Mouse (Mus musculus) embryonic facial prominence, embryonic 14.5 days (tissue): ENCODE results near the gene Slc48a1. TPM values are rescaled to one million over a fixed set of nuclear protein-coding genes. Genes with fewer than 3 reads are reported as not detected.

Source experiments
- ATAC-seq: fragments of 200-750 bp; cut with Nextera tagmentation; 2 replicates; pipeline ENCODE4 v1.8.0; 2017; ENCODE audit warnings: low read depth, moderate number of reproducible peaks, moderate TSS enrichment
- DNase-seq: peaks from one replicate; pipeline ENCODE4 v3.0.0-alpha.2; 2015; ENCODE audit warnings: low spot score
- H3K27ac ChIP-seq: fragments of 300-500 bp; sonication (generic); replicated peaks from 2 replicates; pipeline ENCODE4 v1.5.1; 2014; ENCODE audit warnings: low read depth, mild to moderate bottlenecking, low read length, moderate library complexity
- H3K27me3 ChIP-seq: fragments of 300-500 bp; sonication (generic); replicated peaks from 2 replicates; pipeline ENCODE4 v1.6.1; 2014; ENCODE audit warnings: low read length; ENCODE audit not compliant: control insufficient read depth, insufficient read depth
- H3K36me3 ChIP-seq: fragments of 300-500 bp; sonication (generic); 2 replicates; pipeline ENCODE4 v1.6.1; 2014; ENCODE audit warnings: low read length, mixed read lengths; ENCODE audit not compliant: control insufficient read depth, insufficient read depth
- H3K4me1 ChIP-seq: fragments of 300-500 bp; sonication (generic); 2 replicates; pipeline ENCODE4 v1.6.1; 2014; ENCODE audit warnings: antibody characterized with exemption, low read length; ENCODE audit not compliant: control insufficient read depth, insufficient read depth
- H3K4me2 ChIP-seq: fragments of 300-500 bp; sonication (generic); 2 replicates; pipeline ENCODE4 v1.6.1; 2014; ENCODE audit warnings: low read depth, mild to moderate bottlenecking, low read length, moderate library complexity, mixed read lengths
- H3K4me3 ChIP-seq: fragments of 300-500 bp; sonication (generic); 2 replicates; pipeline ENCODE4 v1.5.1; 2014; ENCODE audit warnings: low read depth, mild to moderate bottlenecking, low read length
- H3K9ac ChIP-seq: fragments of 300-500 bp; sonication (generic); 2 replicates; pipeline ENCODE4 v1.6.1; 2014; ENCODE audit warnings: low read depth, mild to moderate bottlenecking, low read length, moderate library complexity, mixed read lengths
- H3K9me3 ChIP-seq: fragments of 300-500 bp; sonication (generic); 2 replicates; pipeline ENCODE4 v1.6.1; 2016; ENCODE audit warnings: low read length; ENCODE audit not compliant: control insufficient read depth
- WGBS: fragments of 180-500 bp; shearing (Covaris S2); extraction: QIAGEN DNeasy Blood & Tissue Kit; methylation state at CpG from one replicate; pipeline ENCODE4 v1.1.7; 2014; 5-methylcytosine and 5-hydroxymethylcytosine counted together
- polyA plus RNA-seq: library from polyadenylated mRNA; unstranded; fragments of >200 nt; fragmentation: Nextera tagmentation; extraction: Ambion mirVana; gene quantifications from 2 replicates; pipeline ENCODE4 v1.2.1, GENCODE M21; 2014

The Slc48a1 gene
- polyA plus RNA-seq, 1 experiment from 2014 or later, result 37.5 TPM

DNA sequence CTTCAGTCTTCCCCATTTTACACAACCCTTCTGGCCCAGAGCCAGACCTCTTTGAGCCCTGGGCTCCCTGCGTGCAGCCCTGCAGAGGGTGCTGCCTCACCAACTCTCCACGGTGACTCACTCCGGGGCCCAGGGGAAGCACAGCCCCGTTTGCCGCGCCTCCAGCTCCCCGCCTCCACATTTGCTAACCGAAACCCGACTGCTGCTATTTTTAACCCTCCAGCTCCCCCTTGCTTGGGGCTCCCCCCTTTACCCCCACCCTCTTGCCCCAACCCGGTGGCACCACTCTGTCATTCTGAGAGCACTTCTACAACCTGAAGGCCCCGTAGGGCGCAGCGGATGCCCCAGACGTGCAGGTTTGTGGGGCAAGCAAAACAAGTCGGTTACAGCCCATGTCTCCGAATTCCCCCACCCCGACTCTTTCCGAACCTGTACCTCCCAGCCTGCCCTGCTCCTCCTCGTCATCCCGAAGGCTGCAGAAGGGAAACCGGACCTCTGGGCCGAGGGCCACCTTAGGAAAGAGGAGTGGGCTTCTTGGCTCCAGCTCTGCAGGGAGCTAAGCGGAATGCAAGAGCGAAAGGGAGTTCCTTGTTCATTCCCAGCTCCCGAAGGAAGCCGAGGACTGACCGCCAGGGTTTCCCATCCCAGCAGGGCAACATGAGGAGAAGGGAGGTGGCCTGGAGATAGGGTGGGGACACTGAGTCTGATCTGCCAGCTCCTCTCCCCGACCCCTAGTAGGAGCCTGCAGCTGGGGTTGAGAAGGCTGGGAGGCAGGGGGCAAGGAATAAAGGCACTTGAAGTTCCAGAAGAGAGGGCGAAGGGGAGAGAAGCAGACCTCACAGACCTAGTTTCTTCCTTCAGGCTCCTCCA lies 47.0 kb downstream of the Slc48a1 start:
- H3K9me3 ChIP-seq, result no peaks in the 10 kb centered on the region
- H3K36me3 ChIP-seq, result peaks cover 9% of the 10 kb centered on the region; the same call in 1 of the 2 replicates
- no peaks in the 10 kb centered on the region for H3K27me3 ChIP-seq
- H3K27ac ChIP-seq, result peak overlapping the region; percentile 83
- ATAC-seq, result peak; percentile 85
- H3K4me1 ChIP-seq, result peaks cover 76% of the 10 kb centered on the region
- peak overlapping the region; percentile 55 for H3K4me2 ChIP-seq
- 7% methylated on average over 29 of the region's 29 CpGs for WGBS
- DNase-seq, result peak; percentile 93
- H3K9ac ChIP-seq, result peak overlapping the region; percentile 47
- H3K4me3 ChIP-seq, result peak overlapping the region; percentile 29

DNA sequence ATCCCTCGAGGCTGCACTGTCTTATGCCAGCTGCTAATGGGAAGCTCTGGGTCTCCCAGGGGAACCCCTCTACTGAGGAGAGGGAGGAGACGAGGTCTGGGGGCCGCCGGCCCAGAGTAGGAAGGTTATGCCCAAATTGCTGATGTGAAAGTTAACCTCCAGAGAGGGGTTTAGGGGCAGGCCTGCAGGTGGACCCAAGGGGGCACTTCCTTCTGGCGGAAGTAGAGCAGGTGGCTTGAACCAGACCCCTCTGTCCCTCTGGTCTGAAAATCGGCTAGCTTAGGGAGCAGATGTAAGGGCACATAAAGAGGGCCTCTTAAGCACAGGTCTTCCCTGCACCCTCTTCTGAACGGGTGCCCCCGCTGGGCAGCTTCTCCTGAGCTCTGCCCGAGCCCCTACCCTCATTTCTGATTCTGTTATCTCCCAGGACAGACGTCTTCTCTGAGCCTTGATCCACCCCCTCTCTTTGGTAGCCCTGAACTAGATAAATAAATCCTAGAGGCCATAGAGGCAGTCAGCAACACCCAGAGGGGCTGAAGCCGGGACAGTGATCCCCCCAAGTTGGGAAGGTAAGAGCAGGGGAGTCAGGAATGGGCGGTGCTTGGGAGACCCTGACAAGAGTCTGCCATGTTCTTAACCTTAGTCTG lies 47.7 kb downstream of the Slc48a1 start:
- Histone ChIP-seq H3K4me3 (peak overlapping the region; percentile 29; the same call in 1 of the 2 replicates), H3K4me1 (peaks cover 72% of the 10 kb centered on the region), H3K27me3 (no peaks in the 10 kb centered on the region), H3K4me2 (peak overlapping the region; percentile 55), H3K9me3 (no peaks in the 10 kb centered on the region), H3K36me3 (0 out of 2 replicates have a peak, but pooled peaks cover 1% of the 10 kb centered on the region), H3K27ac (peak overlapping the region; percentile 83), H3K9ac (peak overlapping the region; percentile 47; the same call in 1 of the 2 replicates)
- DNase-seq, result no peak
- WGBS, result 47% methylated on average over 12 of the region's 12 CpGs
- ATAC-seq, result no peak

DNA sequence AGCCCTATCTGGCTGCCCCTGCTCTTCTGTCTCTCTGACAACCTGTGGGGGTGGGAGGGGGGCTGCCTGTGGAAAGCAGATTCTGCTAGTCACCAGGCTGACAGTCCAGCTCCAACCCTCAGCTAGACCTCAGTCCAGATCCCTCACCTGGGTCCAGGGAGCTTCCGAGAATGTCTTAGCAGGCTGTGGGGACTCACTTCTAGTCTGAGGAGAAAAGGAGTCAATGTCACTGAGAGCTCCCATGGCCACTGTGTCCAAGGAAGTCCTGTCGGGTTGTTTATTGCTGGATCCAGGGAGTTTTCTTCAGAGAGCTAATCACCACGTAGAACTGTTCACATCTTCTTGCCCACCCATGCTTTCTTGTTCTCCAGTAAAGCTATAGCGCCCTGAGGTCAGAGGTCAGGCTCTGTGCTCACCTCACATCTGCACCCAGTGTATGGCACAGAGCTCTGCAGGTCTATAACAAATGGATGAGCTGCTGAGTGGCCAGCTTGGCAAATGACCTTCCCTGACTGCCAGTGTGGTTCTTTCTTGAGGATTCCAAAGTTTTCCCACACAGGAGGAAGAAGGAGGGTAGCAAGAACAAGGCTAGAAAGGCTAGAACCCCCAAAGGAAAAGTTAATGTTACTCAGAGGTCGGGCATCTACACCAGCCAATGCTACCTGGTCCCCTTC lies 48.4 kb downstream of the Slc48a1 start:
- Histone ChIP-seq H3K4me2 (no peak overlapping the region), H3K9me3 (no peaks in the 10 kb centered on the region), H3K27ac (no peak overlapping the region), H3K27me3 (no peaks in the 10 kb centered on the region), H3K4me1 (peaks cover 65% of the 10 kb centered on the region), H3K9ac (no peak overlapping the region), H3K4me3 (no peak overlapping the region), H3K36me3 (no peaks in the 10 kb centered on the region)
- WGBS, result 75% methylated on average over 5 of the region's 5 CpGs
- DNase-seq (no peak), ATAC-seq (no peak)

DNA sequence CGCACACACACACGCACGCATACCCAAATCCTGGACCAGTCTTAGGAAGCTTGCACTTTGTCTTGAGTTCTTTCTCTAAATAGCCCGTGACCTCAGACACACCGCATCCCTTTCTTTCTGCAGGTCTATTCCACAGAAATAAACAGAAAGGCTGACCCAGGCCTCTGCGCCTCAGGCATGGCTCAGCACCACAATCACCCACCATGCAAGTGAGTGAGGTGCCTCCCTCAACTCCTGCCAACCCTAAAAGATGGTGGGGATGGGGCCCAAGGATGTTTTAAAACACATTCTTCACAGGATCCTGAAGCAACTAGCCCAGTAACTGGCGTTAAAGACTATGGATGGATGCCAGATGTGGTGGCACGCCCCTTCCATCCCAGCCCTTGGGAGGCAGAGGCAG lies 49.1 kb downstream of the Slc48a1 start:
- no peak for DNase-seq
- Histone ChIP-seq H3K9ac (no peak overlapping the region), H3K4me3 (no peak overlapping the region), H3K36me3 (no peaks in the 10 kb centered on the region), H3K4me2 (no peak overlapping the region), H3K9me3 (no peaks in the 10 kb centered on the region), H3K27me3 (no peaks in the 10 kb centered on the region), H3K4me1 (peaks cover 66% of the 10 kb centered on the region), H3K27ac (no peak overlapping the region)
- WGBS, result 80% methylated on average over 8 of the region's 8 CpGs
- no peak for ATAC-seq

DNA sequence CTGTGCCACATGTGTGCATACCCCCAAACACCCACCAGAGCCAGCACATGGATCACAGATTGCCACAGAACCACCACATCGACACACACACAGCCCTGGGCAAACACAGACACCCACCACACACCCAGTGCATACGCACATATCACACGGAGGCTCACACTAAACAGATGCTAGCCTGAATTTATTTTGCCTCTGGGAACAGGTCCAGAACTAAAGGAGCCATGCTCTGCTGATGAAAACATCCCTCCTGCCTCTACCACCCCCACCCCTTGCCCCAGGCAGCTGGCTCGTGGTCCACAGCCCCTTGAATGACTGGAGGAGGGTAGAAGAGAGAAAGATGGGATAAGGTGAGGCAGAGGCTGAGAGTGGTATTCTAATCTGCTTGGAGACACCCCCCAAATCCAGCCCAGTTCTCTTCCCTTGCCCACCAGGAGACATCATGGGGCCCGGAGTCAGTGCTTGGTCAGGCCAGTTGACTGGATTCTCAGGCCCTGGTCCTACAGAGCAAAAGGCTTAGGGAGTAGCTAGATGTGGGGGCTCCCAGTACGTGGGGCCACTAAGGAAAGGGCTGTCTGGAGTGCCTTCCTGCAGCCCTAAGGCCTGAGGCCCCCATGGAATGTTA lies 50.0 kb downstream of the Slc48a1 start:
- ATAC-seq (no peak), DNase-seq (peak; percentile 72)
- peak overlapping the region; percentile 14; the same call in 1 of the 2 replicates for H3K4me3 ChIP-seq
- H3K4me1 ChIP-seq, result peaks cover 64% of the 10 kb centered on the region
- peak overlapping the region; percentile 98 for H3K27ac ChIP-seq
- H3K9me3 ChIP-seq, result no peaks in the 10 kb centered on the region
- WGBS, result 25% methylated on average over 6 of the region's 6 CpGs
- peak overlapping the region; percentile 32; the same call in 1 of the 2 replicates for H3K9ac ChIP-seq
- H3K4me2 ChIP-seq, result peak overlapping the region; percentile 74
- no peaks in the 10 kb centered on the region for H3K36me3 ChIP-seq
- no peaks in the 10 kb centered on the region for H3K27me3 ChIP-seq

DNA sequence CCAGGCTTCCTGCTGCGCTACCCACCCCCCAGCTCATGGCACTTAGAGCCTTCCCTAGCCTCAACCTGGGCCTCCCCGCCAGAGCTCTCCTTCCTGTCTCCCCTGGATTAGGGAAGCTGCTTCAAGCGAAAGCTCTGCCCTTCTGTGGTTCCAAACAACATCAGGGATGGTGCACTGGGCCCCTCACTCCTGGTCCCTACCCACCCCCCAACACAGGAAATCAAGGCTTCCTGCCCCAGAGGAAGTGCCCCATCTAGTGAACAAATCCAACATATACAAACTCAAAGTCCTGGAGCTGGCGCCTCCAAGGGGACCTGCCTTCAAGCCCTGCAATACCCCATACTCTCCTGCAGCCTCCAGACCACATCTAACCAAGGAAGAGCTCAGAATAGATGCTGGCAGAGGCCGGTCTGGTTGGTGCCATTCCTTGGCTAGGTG lies 50.6 kb downstream of the Slc48a1 start:
- H3K27me3 ChIP-seq, result no peaks in the 10 kb centered on the region
- no peak for ATAC-seq
- H3K36me3 ChIP-seq, result no peaks in the 10 kb centered on the region
- peaks cover 61% of the 10 kb centered on the region for H3K4me1 ChIP-seq
- WGBS, result 53% methylated on average over 5 of the region's 5 CpGs
- H3K4me3 ChIP-seq, result no peak overlapping the region
- peak; percentile 53 for DNase-seq
- peak overlapping the region; percentile 74 for H3K4me2 ChIP-seq
- peak overlapping the region; percentile 98 for H3K27ac ChIP-seq
- peak overlapping the region; percentile 97; the same call in 1 of the 2 replicates for H3K9ac ChIP-seq
- H3K9me3 ChIP-seq, result no peaks in the 10 kb centered on the region

DNA sequence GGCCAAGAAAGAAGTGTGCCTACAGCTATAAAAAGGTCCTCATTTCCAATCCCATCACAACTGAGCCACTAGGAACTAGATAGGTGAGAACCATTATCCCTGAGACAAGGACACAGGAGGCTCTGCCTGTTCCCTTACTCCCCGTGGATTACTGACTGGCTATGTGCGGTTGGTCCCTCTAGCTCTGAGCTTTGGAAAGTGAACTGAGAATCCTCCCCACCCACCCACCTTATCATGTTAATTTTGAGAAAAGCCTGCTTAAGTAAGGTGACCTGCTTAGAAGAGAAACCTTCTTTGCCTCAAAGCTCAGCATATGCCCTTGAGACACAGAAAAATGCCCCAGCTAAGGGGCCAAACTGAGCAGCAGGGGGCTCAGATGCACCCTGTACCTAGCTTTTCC lies 51.1 kb downstream of the Slc48a1 start:
- Histone ChIP-seq H3K4me3 (peak overlapping the region; percentile 89; the same call in 1 of the 2 replicates), H3K36me3 (no peaks in the 10 kb centered on the region), H3K27ac (peak overlapping the region; percentile 98), H3K9me3 (no peaks in the 10 kb centered on the region), H3K4me1 (peaks cover 56% of the 10 kb centered on the region), H3K9ac (peak overlapping the region; percentile 97; the same call in 1 of the 2 replicates), H3K4me2 (peak overlapping the region; percentile 74), H3K27me3 (no peaks in the 10 kb centered on the region)
- 53% methylated on average over 2 of the region's 2 CpGs for WGBS
- no peak for DNase-seq
- no peak for ATAC-seq

DNA sequence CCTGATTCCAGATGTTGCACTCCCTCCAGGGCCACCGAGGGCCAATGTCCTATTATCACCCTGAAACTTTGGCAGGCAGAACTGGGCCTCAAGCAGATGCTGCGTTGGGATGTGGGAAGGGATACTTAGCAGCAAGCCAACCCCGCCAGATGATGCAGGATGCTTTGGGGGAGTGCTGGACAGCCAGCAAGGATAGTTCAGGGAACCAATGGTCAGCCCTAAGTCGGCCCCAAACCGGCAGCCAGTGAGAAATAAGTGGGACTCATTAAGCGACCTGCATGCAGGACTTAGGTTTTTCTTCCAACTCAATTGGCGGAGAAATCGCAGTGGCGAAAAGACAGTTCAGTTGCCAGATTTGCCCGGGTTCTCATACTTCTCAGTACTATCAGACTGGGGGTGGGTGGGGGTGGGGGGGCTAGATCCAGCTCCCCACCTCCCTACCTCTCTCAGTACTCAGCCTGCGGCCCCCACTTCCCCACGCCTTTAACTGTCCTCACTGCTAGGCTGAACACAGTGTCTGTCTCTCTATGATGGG lies 52.0 kb downstream of the Slc48a1 start:
- no peaks in the 10 kb centered on the region for H3K27me3 ChIP-seq
- ATAC-seq (peak; percentile 3; the same call in 1 of the 2 replicates), DNase-seq (no peak)
- no peaks in the 10 kb centered on the region for H3K9me3 ChIP-seq
- peak overlapping the region; percentile 97 for H3K9ac ChIP-seq
- peak overlapping the region; percentile 98 for H3K27ac ChIP-seq
- H3K4me2 ChIP-seq, result peak overlapping the region; percentile 74
- WGBS, result 12% methylated on average over 10 of the region's 12 CpGs
- H3K4me3 ChIP-seq, result peak overlapping the region; percentile 89
- no peaks in the 10 kb centered on the region for H3K36me3 ChIP-seq
- H3K4me1 ChIP-seq, result peaks cover 47% of the 10 kb centered on the region
